Mouse (Mus musculus): Measurements from ENCODE around the gene Pip5kl1.

Pip5kl1 gene

GRCm38 (mm10) chr2:32574497-32574896, at the start of gene Pip5kl1:
TSS of gene Pip5kl1 (plus strand) at chr2:32574797.
- DNase-seq (ENCODE audit: low spot score): no peak

GRCm38 (mm10) chr2:32525816-32526215, 48.8 kb upstream of the Pip5kl1 start:
- DNase-seq (ENCODE audit: low spot score): no peak

- no peak for DNase-seq (ENCODE audit: low spot score)
These were observed 47.1 kb upstream of the Pip5kl1 start for GRCm38 (mm10) chr2:32527468-32527966.

GRCm38 (mm10) chr2:32528326-32528725, 46.3 kb upstream of the Pip5kl1 start:
- DNase-seq (ENCODE audit: low spot score): no peak

- DNase-seq (ENCODE audit: low spot score): no peak
These were observed 44.1 kb upstream of the Pip5kl1 start for GRCm38 (mm10) chr2:32530479-32530878.

GRCm38 (mm10) chr2:32533163-32533562, 41.4 kb upstream of the Pip5kl1 start:
- DNase-seq (ENCODE audit: low spot score): no peak

- no peak for DNase-seq (ENCODE audit: low spot score)
These were observed 40.4 kb upstream of the Pip5kl1 start for GRCm38 (mm10) chr2:32534061-32534732.

- DNase-seq (ENCODE audit: low spot score): peak; percentile 97
These were observed 39.7 kb upstream of the Pip5kl1 start, which contains the start of gene Fam102a for GRCm38 (mm10) chr2:32534733-32535471. TSS of gene Fam102a (plus strand) at chr2:32535332.

- DNase-seq (ENCODE audit: low spot score): no peak
These were observed 39.1 kb upstream of the Pip5kl1 start for GRCm38 (mm10) chr2:32535501-32535991.

GRCm38 (mm10) chr2:32536086-32536633, 38.4 kb upstream of the Pip5kl1 start:
- DNase-seq (ENCODE audit: low spot score): no peak

GRCm38 (mm10) chr2:32536634-32537359, 37.8 kb upstream of the Pip5kl1 start:
- DNase-seq (ENCODE audit: low spot score): no peak

GRCm38 (mm10) chr2:32537360-32537905, 37.2 kb upstream of the Pip5kl1 start:
- no peak for DNase-seq (ENCODE audit: low spot score)

- DNase-seq (ENCODE audit: low spot score): no peak
These were observed 36.7 kb upstream of the Pip5kl1 start for GRCm38 (mm10) chr2:32537941-32538340.

- no peak for DNase-seq (ENCODE audit: low spot score)
These were observed 36.1 kb upstream of the Pip5kl1 start for GRCm38 (mm10) chr2:32538461-32538860.

GRCm38 (mm10) chr2:32539452-32539981, 35.1 kb upstream of the Pip5kl1 start:
- no peak for DNase-seq (ENCODE audit: low spot score)

- no peak for DNase-seq (ENCODE audit: low spot score)
These were observed 33.2 kb upstream of the Pip5kl1 start for GRCm38 (mm10) chr2:32541333-32541908.

- DNase-seq (ENCODE audit: low spot score): no peak
These were observed 32.5 kb upstream of the Pip5kl1 start for GRCm38 (mm10) chr2:32541986-32542573.

GRCm38 (mm10) chr2:32543031-32543449, 31.6 kb upstream of the Pip5kl1 start:
- DNase-seq (ENCODE audit: low spot score): no peak

GRCm38 (mm10) chr2:32546951-32547350, 27.6 kb upstream of the Pip5kl1 start:
- no peak for DNase-seq (ENCODE audit: low spot score)

GRCm38 (mm10) chr2:32547380-32547779, 27.2 kb upstream of the Pip5kl1 start:
- no peak for DNase-seq (ENCODE audit: low spot score)

Data from urinary bladder, postnatal 10 days (tissue).